Mouse (Mus musculus) stomach, postnatal 0 days (tissue): Measurements from ENCODE around the gene Glud1. TPM values are rescaled to one million over a fixed set of nuclear protein-coding genes. Genes with fewer than 3 reads are reported as not detected.

Experiments
- ATAC-seq: fragments of 200-750 bp; cut with Nextera tagmentation; 2 replicates; pipeline ENCODE4 v1.8.0; 2017; ENCODE audit not compliant: low FRiP score, low TSS enrichment
- DNase-seq: peaks from one replicate; pipeline ENCODE4 v3.0.0-alpha.2; 2016; ENCODE audit warnings: low spot score
- H3K27ac ChIP-seq: fragments of 300-500 bp; sonication (generic); replicated peaks from 2 replicates; pipeline ENCODE4 v1.5.1; 2014; ENCODE audit warnings: mild to moderate bottlenecking, control low read depth
- H3K27me3 ChIP-seq: fragments of 300-500 bp; sonication (generic); 2 replicates; pipeline ENCODE4 v1.6.1; 2014; ENCODE audit warnings: low read length; ENCODE audit not compliant: control insufficient read depth, insufficient read depth
- H3K36me3 ChIP-seq: fragments of 300-500 bp; sonication (generic); 2 replicates; pipeline ENCODE4 v1.6.1; 2014; ENCODE audit warnings: low read length, mixed read lengths; ENCODE audit not compliant: control insufficient read depth, insufficient read depth
- H3K4me1 ChIP-seq: fragments of 300-500 bp; sonication (generic); replicated peaks from 2 replicates; pipeline ENCODE4 v1.6.1; 2014; ENCODE audit warnings: antibody characterized with exemption; ENCODE audit not compliant: control insufficient read depth, insufficient read depth
- H3K4me2 ChIP-seq: fragments of 300-500 bp; sonication (generic); replicated peaks from 2 replicates; pipeline ENCODE4 v1.6.1; 2014; ENCODE audit warnings: low read depth, mild to moderate bottlenecking, control low read depth, moderate library complexity
- H3K4me3 ChIP-seq: fragments of 300-500 bp; sonication (generic); 2 replicates; pipeline ENCODE4 v1.5.1; 2014; ENCODE audit warnings: low read depth, low read length, control low read depth
- H3K9ac ChIP-seq: fragments of 300-500 bp; sonication (generic); 2 replicates; pipeline ENCODE4 v1.6.1; 2014; ENCODE audit warnings: mild to moderate bottlenecking, low read length, control low read depth, mixed read lengths
- H3K9me3 ChIP-seq: fragments of 300-500 bp; sonication (generic); 2 replicates; pipeline ENCODE4 v1.6.1; 2016; ENCODE audit warnings: low read length; ENCODE audit not compliant: control insufficient read depth
- CTCF ChIP-seq: IDR thresholded peaks from 2 replicates; pipeline ENCODE4 v1.5.1; 2016; ENCODE audit warnings: antibody characterized with exemption, low read depth, mild to moderate bottlenecking, moderate library complexity
- EP300 ChIP-seq: optimal IDR thresholded peaks from 2 replicates; pipeline ENCODE3; 2016; ENCODE audit warnings: antibody characterized with exemption
- WGBS: fragments of 180-500 bp; shearing (Covaris S2); extraction: QIAGEN DNeasy Blood & Tissue Kit; methylation state at CpG from one replicate; pipeline ENCODE4 v1.1.7; 2014; 5-methylcytosine and 5-hydroxymethylcytosine counted together
- polyA plus RNA-seq: library from polyadenylated mRNA; unstranded; fragments of >200 nt; fragmentation: Nextera tagmentation; extraction: Ambion mirVana; gene quantifications from 2 replicates; pipeline ENCODE4 v1.2.1, GENCODE M21; 2015

The Glud1 gene
- polyA plus RNA-seq, 1 experiment from 2014 or later: 48.8 TPM

DNA sequence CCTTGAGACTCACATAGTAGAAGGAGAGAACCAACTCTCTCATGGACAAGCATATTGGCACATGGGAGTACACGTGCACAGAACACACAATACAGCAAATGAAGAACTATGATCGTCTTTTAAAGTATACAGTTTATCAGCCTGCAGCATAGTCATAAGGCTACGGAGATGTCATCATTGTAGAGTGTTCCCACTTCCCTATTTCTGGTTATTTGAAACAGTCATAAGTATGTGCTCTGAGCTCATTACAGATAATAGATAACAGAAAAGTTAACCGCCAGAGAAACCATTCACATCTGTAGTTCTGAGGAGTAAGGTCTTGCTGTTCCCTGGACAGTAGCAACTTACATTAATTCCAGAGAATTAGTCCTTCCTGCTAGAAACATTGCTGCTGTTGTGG lies 32.6 kb downstream of the Glud1 start:
- Histone ChIP-seq H3K27me3 (no peaks in the 10 kb centered on the region), H3K4me1 (no peaks in the 10 kb centered on the region), H3K9me3 (no peaks in the 10 kb centered on the region), H3K4me2 (no peak overlapping the region), H3K9ac (no peak overlapping the region), H3K27ac (no peak overlapping the region), H3K36me3 (peaks cover 20% of the 10 kb centered on the region), H3K4me3 (no peak overlapping the region)
- TF ChIP-seq EP300 (no peak), CTCF (no peak)
- 81% methylated on average over 4 of the region's 4 CpGs for WGBS
- ATAC-seq (no peak), DNase-seq (no peak)

DNA sequence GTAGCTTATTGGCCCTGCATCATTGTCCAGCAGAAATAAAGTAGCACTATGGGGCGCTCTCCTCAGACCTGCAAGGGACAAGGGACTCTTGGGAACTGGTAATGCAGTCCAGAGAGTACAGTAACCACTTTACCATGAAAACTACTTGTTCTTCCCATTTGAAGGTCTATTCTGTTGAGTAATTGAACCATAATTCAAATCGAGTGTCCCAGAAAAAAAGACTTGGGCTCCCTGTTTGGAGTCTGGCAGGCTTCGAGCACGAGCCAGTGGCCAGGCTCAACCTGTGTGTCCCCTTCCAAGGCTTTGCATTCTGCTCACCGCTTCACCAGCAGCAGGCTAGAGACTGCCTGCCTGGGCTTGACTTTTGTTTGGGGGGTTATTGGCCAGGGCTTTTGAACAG lies 33.8 kb downstream of the Glud1 start:
- ATAC-seq: no peak
- WGBS: 82% methylated on average over 5 of the region's 5 CpGs

DNA sequence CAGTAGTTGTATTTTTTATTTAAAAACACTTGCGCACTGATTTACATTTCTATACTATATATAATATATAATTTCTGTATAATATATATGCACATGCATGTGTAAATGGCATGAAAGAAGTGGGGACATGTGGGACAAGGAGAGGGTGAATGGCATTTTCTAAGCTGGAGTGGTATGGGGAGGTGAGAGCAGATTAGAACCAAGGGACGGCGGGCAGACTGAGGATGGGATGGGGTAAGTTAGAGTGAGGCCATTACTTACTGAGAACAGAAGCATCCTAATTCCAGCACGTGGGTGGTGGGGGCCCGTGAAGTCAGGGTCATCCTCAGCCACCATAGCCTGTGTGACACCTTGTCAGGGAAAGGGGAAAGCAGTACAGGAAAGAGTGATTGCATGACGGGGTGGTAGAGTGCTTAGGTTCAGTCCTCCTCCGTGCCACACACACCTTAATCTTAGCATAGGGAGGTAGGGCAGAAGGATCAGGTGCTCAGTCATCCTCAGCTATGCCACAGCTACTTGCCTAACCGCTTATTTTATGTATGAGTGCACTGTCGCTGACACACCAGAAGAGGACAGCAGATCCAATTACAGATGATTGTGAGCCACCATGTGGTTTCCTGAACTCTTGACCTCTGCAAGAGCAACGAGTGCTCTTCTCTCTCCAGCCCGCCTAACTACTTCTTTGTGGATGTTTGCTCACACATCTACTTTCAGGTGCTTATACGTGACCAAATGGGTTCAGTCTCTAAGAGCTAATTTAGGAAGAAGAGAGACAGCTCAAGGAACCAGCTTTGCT lies 35.4 kb downstream of the Glud1 start:
- no peak for DNase-seq
- Histone ChIP-seq H3K9me3 (no peaks in the 10 kb centered on the region), H3K9ac (no peak overlapping the region), H3K27me3 (no peaks in the 10 kb centered on the region), H3K27ac (no peak overlapping the region), H3K4me1 (no peaks in the 10 kb centered on the region), H3K4me3 (no peak overlapping the region), H3K4me2 (no peak overlapping the region), H3K36me3 (peaks cover 20% of the 10 kb centered on the region)
- TF ChIP-seq EP300: no peak
- TF ChIP-seq CTCF: peak; percentile 55
- 55% methylated on average over 12 of the region's 12 CpGs for WGBS
- no peak for ATAC-seq

More for the DNA sequence above, 33.8 kb downstream of the Glud1 start:
- TF ChIP-seq CTCF (no peak), EP300 (no peak)
- H3K36me3 ChIP-seq: peaks cover 20% of the 10 kb centered on the region
- no peak for DNase-seq
- no peak overlapping the region for H3K9ac ChIP-seq
- H3K9me3 ChIP-seq: no peaks in the 10 kb centered on the region
- H3K27me3 ChIP-seq: no peaks in the 10 kb centered on the region
- no peak overlapping the region for H3K27ac ChIP-seq
- H3K4me2 ChIP-seq: no peak overlapping the region
- no peaks in the 10 kb centered on the region for H3K4me1 ChIP-seq
- H3K4me3 ChIP-seq: no peak overlapping the region

DNA sequence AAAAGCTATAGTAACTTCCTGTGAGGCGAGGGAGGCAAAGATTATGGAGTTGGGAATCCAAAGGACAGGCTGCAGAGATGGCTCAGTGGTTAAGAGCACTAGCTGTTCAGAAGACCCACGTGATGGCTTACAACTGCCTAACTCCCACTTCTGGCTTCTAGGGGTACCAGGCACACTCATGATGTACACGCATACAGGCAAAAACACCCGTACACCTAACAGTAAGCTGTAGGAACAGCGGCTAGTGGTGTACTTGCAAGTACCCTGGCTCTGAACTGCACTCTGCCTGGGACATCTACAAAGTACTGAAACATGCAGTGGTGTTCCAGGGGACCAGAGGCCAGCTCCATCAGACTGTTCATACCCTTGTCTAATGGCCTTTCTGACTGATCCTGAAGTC lies 36.6 kb downstream of the Glud1 start:
- Histone ChIP-seq H3K36me3 (peaks cover 14% of the 10 kb centered on the region), H3K4me3 (no peak overlapping the region), H3K9ac (no peak overlapping the region), H3K27me3 (no peaks in the 10 kb centered on the region), H3K27ac (no peak overlapping the region), H3K4me2 (no peak overlapping the region), H3K9me3 (no peaks in the 10 kb centered on the region), H3K4me1 (no peaks in the 10 kb centered on the region)
- ATAC-seq: no peak
- no peak for DNase-seq
- no peak for TF ChIP-seq CTCF
- TF ChIP-seq EP300: no peak
- 94% methylated on average over 5 of the region's 5 CpGs for WGBS

DNA sequence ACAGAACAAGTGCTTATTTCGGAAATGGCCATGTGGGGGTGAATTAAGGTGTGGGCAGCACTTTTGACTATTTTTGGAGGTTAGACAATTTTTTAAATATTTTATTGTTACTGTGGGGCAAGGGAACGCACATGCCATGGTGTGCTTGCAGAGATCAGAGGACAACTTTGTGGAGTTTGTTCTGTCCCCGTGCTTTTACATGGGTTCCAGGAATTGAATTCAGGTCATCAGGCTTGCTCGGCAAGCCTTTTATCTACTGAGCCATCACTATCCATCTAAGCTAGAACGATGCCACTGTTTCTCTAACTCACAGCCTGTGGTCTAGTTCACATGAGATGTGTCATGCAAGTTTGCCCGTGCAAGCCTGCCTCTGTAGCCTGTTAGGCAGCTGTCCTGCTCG lies 37.8 kb downstream of the Glud1 start:
- ATAC-seq (no peak), DNase-seq (no peak)
- Histone ChIP-seq H3K36me3 (peaks cover 6% of the 10 kb centered on the region), H3K4me3 (no peak overlapping the region), H3K9me3 (no peaks in the 10 kb centered on the region), H3K4me2 (no peak overlapping the region), H3K27me3 (no peaks in the 10 kb centered on the region), H3K4me1 (no peaks in the 10 kb centered on the region; the same call in 1 of the 2 replicates), H3K9ac (no peak overlapping the region), H3K27ac (no peak overlapping the region)
- TF ChIP-seq EP300 (no peak), CTCF (no peak)
- WGBS: 74% methylated on average over 7 of the region's 7 CpGs

DNA sequence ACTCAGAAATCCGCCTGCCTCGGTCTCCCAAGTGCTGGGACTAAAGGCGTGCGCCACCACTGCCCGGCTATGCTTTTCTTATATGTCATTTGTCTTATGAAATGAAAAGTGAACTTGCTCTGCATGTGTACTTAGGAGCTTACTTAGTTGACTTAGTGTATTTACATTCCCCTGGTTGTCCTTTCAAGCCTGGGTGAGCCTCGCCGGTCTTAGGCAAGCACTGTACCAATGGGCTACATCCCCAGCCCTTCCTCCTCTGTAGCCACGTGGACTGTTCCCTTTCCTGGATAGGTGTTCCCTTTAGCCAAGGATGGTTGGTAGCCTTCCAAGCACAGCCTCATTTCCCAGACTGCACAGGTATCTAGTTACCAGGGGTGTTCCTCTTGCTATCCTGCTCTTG lies 38.5 kb downstream of the Glud1 start:
- DNase-seq (peak; percentile 86), ATAC-seq (peak; percentile 98)
- H3K27ac ChIP-seq: no peak overlapping the region
- TF ChIP-seq EP300: no peak
- TF ChIP-seq CTCF: no peak
- H3K4me1 ChIP-seq: no peaks in the 10 kb centered on the region; the same call in 1 of the 2 replicates
- H3K9me3 ChIP-seq: no peaks in the 10 kb centered on the region
- H3K4me3 ChIP-seq: no peak overlapping the region
- H3K4me2 ChIP-seq: no peak overlapping the region
- peaks cover 3% of the 10 kb centered on the region; the same call in 1 of the 2 replicates for H3K36me3 ChIP-seq
- H3K27me3 ChIP-seq: no peaks in the 10 kb centered on the region
- H3K9ac ChIP-seq: no peak overlapping the region
- WGBS: 55% methylated on average over 8 of the region's 8 CpGs
